Mouse (Mus musculus) embryonic fibroblast, embryonic 13.5 days (primary cell): ENCODE data around the gene Tfip11.

Source experiments
- CTCF ChIP-seq: IDR thresholded peaks from 2 replicates; pipeline ENCODE4 v1.5.1; 2011; ENCODE audit warnings: mild to moderate bottlenecking, control low read depth, low read length, moderate library complexity, borderline replicate concordance; ENCODE audit not compliant: insufficient read depth
- POLR2A ChIP-seq: IDR thresholded peaks from 2 replicates; pipeline ENCODE4 v1.6.1; 2011; ENCODE audit warnings: low read depth, mild to moderate bottlenecking, control low read depth, low read length, moderate library complexity

- TF ChIP-seq CTCF (no peak), POLR2A (no peak)
These were observed 29.3 kb downstream of the Tfip11 start for GRCm38 (mm10) chr5:112355493-112355892.
